Mouse (Mus musculus) ES-E14 (cell line): ENCODE data around the gene Mogs. TPM values are rescaled to one million over a fixed set of nuclear protein-coding genes. Genes with fewer than 3 reads are reported as not detected.

Experiments
- DNase-seq: peaks from one replicate; pipeline ENCODE4 v3.0.0-alpha.2; 2013; ENCODE audit warnings: low read depth, low spot score
- H3K27ac ChIP-seq: 2 replicates; pipeline ENCODE4 v1.5.1; 2012; ENCODE audit warnings: low read depth, mild to moderate bottlenecking, low read length, moderate library complexity, mixed read lengths; ENCODE audit not compliant: poor library complexity, insufficient read depth, severe bottlenecking
- H3K36me3 ChIP-seq: 2 replicates; pipeline ENCODE4 v1.6.1; 2012; ENCODE audit warnings: mild to moderate bottlenecking, low read length, moderate library complexity, mixed read lengths; ENCODE audit not compliant: control insufficient read depth, poor library complexity, insufficient read depth, severe bottlenecking
- H3K4me1 ChIP-seq, 2 experiments: fragments of 150-350 bp in 1 of 2; sonication (generic) in 1 of 2; 2 replicates each; pipeline ENCODE4 v1.6.1; 2012; ENCODE audit warnings: low read length in 2 of 2, mild to moderate bottlenecking in 1 of 2, mixed read lengths in 1 of 2; ENCODE audit not compliant: control insufficient read depth in 2 of 2, insufficient read depth in 2 of 2, poor library complexity in 1 of 2
- H3K4me3 ChIP-seq, 2 experiments: fragments of 150-350 bp in 1 of 2; sonication (generic) in 1 of 2; 2 replicates each; pipeline ENCODE4 v1.5.1; 2012; ENCODE audit warnings: low read length in 2 of 2, low read depth in 1 of 2, mild to moderate bottlenecking in 1 of 2, mixed read lengths in 1 of 2; ENCODE audit not compliant: insufficient read depth in 1 of 2, poor library complexity in 1 of 2, severe bottlenecking in 1 of 2
- H3K9ac ChIP-seq: 2 replicates; pipeline ENCODE4 v1.6.1; 2012; ENCODE audit warnings: low read depth, mild to moderate bottlenecking, low read length, mixed read lengths; ENCODE audit not compliant: poor library complexity, insufficient read depth, severe bottlenecking
- H3K9me3 ChIP-seq: fragments of 150-350 bp; sonication (generic); 2 replicates; pipeline ENCODE4 v1.6.1; 2012; ENCODE audit warnings: low read depth, mild to moderate bottlenecking, low read length; ENCODE audit not compliant: control insufficient read depth, insufficient read depth
- CHD2 ChIP-seq: IDR thresholded peaks from 2 replicates; pipeline ENCODE4 v1.6.1; 2014; ENCODE audit warnings: mild to moderate bottlenecking, low read depth, low read length, inconsistent platforms
- HCFC1 ChIP-seq: IDR thresholded peaks from 2 replicates; pipeline ENCODE4 v1.6.1; 2012; ENCODE audit warnings: low read length, inconsistent platforms, borderline replicate concordance; ENCODE audit not compliant: insufficient read depth
- MAFK ChIP-seq: IDR thresholded peaks from 2 replicates; pipeline ENCODE4 v1.6.1; 2014; ENCODE audit warnings: mild to moderate bottlenecking, low read depth, low read length, inconsistent platforms; ENCODE audit not compliant: insufficient read depth
- ZC3H11A ChIP-seq: IDR thresholded peaks from 2 replicates; pipeline ENCODE4 v1.6.1; 2012; ENCODE audit warnings: low read depth, mild to moderate bottlenecking, inconsistent platforms, low read length, borderline replicate concordance
- ZNF384 ChIP-seq: IDR thresholded peaks from 2 replicates; pipeline ENCODE4 v1.6.1; 2012; ENCODE audit warnings: low read depth, low read length, inconsistent platforms
- in situ Hi-C, 2 experiments: fragments of 600-800 bp; cut with MboI; formaldehyde crosslinking; loops; one replicate each; pipeline ENCODE4 v1.15.1; 2025; ENCODE audit warnings: low sequenced_read_pairs in 2 of 2, inconsistent platforms in 1 of 2; ENCODE audit not compliant: unreplicated experiment in 2 of 2
- total RNA-seq: library from RNA; depleted of rRNA; stranded (reverse); fragments of 300-350 nt; gene quantifications from 2 replicates; pipeline ENCODE4 v1.2.3, GENCODE M21; 2012

Gene Mogs
- total RNA-seq, 1 experiment = 42.3 TPM

DNA sequence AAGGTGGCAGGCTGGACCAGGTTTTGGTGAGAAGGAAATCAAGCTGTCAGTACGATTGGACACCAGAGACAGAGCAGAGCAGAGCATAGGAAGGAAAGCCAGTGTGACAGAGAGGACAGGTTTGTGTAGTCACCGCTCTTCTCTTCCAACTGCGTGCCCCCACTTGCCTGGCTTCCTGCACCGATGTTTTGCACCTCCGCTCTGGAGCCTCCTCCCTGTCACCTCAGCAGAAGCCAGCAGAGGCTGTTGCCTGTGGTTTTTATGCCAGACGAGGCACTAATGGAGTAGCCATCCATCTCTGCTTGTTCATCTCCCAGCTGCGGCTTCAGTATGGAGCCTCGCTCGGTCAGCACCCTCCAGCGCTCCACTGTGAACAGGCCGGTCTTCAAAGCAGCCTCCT is 27.6 kb downstream of the Mogs start:
- Histone ChIP-seq H3K9ac (no peak overlapping the region), H3K27ac (no peak overlapping the region), H3K9me3 (no peaks in the 10 kb centered on the region), H3K4me1 (peaks cover 9 to 10% of the 10 kb centered on the region in 2 experiments; a peak in 3 of 4 replicates), H3K4me3 (peak overlapping the region in 1 of 2 experiments; percentile 50; a peak in 1 of 4 replicates), H3K36me3 (no peaks in the 10 kb centered on the region)
- DNase-seq = no peak
- TF ChIP-seq ZC3H11A (no peak), ZNF384 (no peak), HCFC1 (no peak), MAFK (no peak), CHD2 (no peak)
- in situ Hi-C loops = no loop called here

DNA sequence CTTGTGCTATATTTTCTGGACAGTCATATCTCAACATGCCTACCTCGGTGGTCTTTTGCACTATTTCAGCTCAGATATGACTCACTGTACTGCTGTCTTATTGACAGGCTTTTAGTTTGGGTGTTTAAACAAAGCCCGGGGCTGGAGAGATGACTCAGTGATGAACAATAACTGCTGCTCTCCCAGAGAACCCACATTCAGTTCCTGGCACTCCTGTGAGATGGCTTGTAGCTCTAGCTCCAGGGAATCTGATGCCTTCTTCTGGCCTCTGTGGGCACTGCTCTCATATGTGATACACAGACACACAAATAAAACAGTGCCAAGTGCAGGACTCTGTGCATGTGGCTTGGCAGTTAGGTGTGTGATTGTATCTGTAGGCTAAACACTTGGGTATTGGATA is 29.9 kb downstream of the Mogs start:
- in situ Hi-C loops = no loop called here
- TF ChIP-seq MAFK = no peak
- no peak for TF ChIP-seq ZC3H11A
- TF ChIP-seq CHD2 = no peak
- no peak for TF ChIP-seq ZNF384
- no peak for TF ChIP-seq HCFC1
- Histone ChIP-seq H3K27ac (no peak overlapping the region), H3K4me1 (peaks cover 1 to 8% of the 10 kb centered on the region in 2 experiments; a peak in 2 of 4 replicates), H3K9me3 (no peaks in the 10 kb centered on the region), H3K4me3 (no peak overlapping the region), H3K9ac (no peak overlapping the region), H3K36me3 (no peaks in the 10 kb centered on the region)
- no peak for DNase-seq

DNA sequence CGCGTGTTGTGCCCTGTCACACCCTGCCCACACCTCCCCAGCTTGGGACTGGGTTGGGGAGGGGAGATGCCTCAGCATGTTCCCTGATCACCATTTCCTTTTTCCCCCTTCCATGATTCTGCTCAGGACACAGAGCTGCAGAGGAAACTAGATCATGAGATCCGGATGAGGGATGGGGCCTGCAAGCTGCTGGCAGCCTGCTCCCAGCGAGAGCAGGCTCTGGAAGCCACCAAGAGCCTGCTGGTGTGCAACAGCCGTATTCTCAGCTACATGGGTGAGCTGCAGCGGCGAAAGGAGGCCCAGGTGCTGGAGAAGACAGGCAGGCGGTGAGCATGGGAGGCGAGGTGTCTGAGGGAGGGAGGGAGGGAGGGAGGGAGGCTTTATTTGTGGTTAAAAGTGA is 30.5 kb downstream of the Mogs start:
- Histone ChIP-seq H3K27ac (no peak overlapping the region), H3K9me3 (no peaks in the 10 kb centered on the region), H3K4me1 (peaks cover 1 to 8% of the 10 kb centered on the region in 2 experiments; a peak in 2 of 4 replicates), H3K36me3 (no peaks in the 10 kb centered on the region), H3K4me3 (peak overlapping the region in 1 of 2 experiments; percentile 5; a peak in 1 of 4 replicates), H3K9ac (no peak overlapping the region)
- TF ChIP-seq MAFK (no peak), ZC3H11A (no peak), HCFC1 (no peak), ZNF384 (no peak), CHD2 (no peak)
- in situ Hi-C loops = no loop called here
- DNase-seq = no peak

DNA sequence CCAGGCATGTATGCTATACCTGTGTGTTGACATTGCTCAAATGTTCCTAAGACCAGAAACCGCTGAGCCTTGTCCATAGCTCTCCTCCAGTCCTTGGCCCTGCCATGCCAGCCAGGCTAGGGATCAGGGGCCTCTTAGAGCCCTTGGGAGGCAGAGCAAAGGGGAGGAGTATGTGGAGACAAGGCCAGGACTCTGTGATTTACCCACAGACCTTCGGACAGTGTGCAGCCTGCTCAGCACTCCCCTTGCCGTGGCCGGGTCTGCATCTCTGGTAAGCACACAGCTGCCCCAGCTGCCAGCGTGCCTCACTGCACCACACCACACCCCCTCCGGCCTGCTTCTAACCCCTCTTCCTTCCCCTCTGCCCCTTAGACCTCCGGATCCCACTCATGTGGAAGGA is 32.0 kb downstream of the Mogs start:
- in situ Hi-C loops = no loop called here
- no peaks in the 10 kb centered on the region for H3K9me3 ChIP-seq
- TF ChIP-seq ZC3H11A (no peak), CHD2 (no peak), MAFK (no peak), HCFC1 (no peak), ZNF384 (no peak)
- H3K4me1 ChIP-seq = peaks cover 1 to 10% of the 10 kb centered on the region in 2 experiments; a peak in 3 of 4 replicates
- H3K4me3 ChIP-seq = peak overlapping the region in 1 of 2 experiments; percentile 8; a peak in 1 of 4 replicates
- H3K36me3 ChIP-seq = no peaks in the 10 kb centered on the region
- 0 out of 2 replicates have a peak overlapping the region, but pooled peaks have one; percentile 46 for H3K27ac ChIP-seq
- H3K9ac ChIP-seq = peak overlapping the region; percentile 17; the same call in 1 of the 2 replicates
- DNase-seq = no peak

DNA sequence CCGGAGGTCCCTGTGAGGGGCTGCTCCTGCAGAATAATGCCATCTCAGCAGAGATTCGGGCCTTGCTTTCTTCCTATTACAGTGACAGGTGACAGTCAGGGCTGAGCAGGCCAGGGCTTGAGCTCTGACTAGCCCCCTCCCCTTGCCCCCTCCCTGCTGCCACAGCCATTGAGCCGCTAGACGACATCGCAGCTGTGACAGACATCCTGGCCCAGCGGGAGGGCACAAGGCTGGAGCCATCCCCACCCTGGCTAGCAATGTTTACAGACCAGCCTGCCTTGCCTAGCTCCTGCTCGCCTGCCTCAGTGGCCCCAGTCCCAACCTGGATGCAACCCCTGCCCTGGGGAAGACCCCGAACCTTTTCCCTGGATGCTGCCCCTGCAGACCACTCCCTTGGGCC is 36.4 kb downstream of the Mogs start:
- no peaks in the 10 kb centered on the region for H3K9me3 ChIP-seq
- no peak for TF ChIP-seq ZC3H11A
- no peak overlapping the region for H3K27ac ChIP-seq
- H3K9ac ChIP-seq = no peak overlapping the region
- peaks cover 0 to 8% of the 10 kb centered on the region in 2 experiments; a peak in 2 of 4 replicates for H3K4me1 ChIP-seq
- no peak for DNase-seq
- H3K4me3 ChIP-seq = no peak overlapping the region
- in situ Hi-C loops = no loop called here
- no peaks in the 10 kb centered on the region; the same call in 1 of the 2 replicates for H3K36me3 ChIP-seq
